Mouse (Mus musculus) adrenal gland, adult 18-20 months (tissue): ENCODE data around the gene Mlc1. TPM values are rescaled to one million over a fixed set of nuclear protein-coding genes. Genes with fewer than 3 reads are reported as not detected.

ENCODE experiments used
- DNase-seq, 2 experiments: peaks; one replicate each; pipeline ENCODE4 v3.0.0; 2021 to 2022; ENCODE audit warnings: low spot score in 2 of 2
- long read RNA-seq, 2 experiments: library from polyadenylated mRNA; stranded (forward); transcript quantifications; one replicate each; pipeline ENCODE4 v2.0.0; 2021
- total RNA-seq, 2 experiments: library from RNA; stranded (reverse); gene quantifications; 1 replicate in 1 of 2; 2 replicates in 1 of 2; pipeline ENCODE4 v1.2.3; 2021

Gene Mlc1
- total RNA-seq: not detected
- long read RNA-seq, experiment 1: 0 reads
- long read RNA-seq, experiment 2: 0 reads

- no peak for DNase-seq
Measured at GRCm38 (mm10) chr15:88978281-88979137, at the start of gene Mlc1. Mlc1 (minus strand) TSS chr15:88979007.

- no peak for DNase-seq
Measured at GRCm38 (mm10) chr15:89020492-89020891, 41.7 kb upstream of the Mlc1 start.

- no peak for DNase-seq
Measured at GRCm38 (mm10) chr15:89020085-89020484, 41.3 kb upstream of the Mlc1 start.

GRCm38 (mm10) chr15:89016722-89017121 is 37.9 kb upstream of the Mlc1 start:
- no peak for DNase-seq

GRCm38 (mm10) chr15:89007781-89008180 is 29.0 kb upstream of the Mlc1 start:
- no peak for DNase-seq

- no peak for DNase-seq
Measured at GRCm38 (mm10) chr15:89007002-89007401, 28.2 kb upstream of the Mlc1 start.

- DNase-seq: no peak
Measured at GRCm38 (mm10) chr15:89001245-89001644, 22.4 kb upstream of the Mlc1 start.

- DNase-seq: no peak
Measured at GRCm38 (mm10) chr15:89000367-89000766, 21.6 kb upstream of the Mlc1 start.

- DNase-seq: no peak
Measured at GRCm38 (mm10) chr15:88999124-88999523, 20.3 kb upstream of the Mlc1 start.

- DNase-seq: no peak
Measured at GRCm38 (mm10) chr15:88998636-88999035, 19.8 kb upstream of the Mlc1 start.

- DNase-seq: no peak
Measured at GRCm38 (mm10) chr15:88989236-88989635, 10.4 kb upstream of the Mlc1 start.

GRCm38 (mm10) chr15:88982534-88983079 is 3.8 kb upstream of the Mlc1 start, which contains the start of gene Mov10l1:
Mov10l1 (plus strand) TSS chr15:88982909.
- no peak for DNase-seq

- no peak for DNase-seq
Measured at GRCm38 (mm10) chr15:88979138-88979446, 285 bp upstream of the Mlc1 start.

GRCm38 (mm10) chr15:88972300-88972699 is 6.5 kb downstream of the Mlc1 start:
- DNase-seq: no peak

- no peak for DNase-seq
Measured at GRCm38 (mm10) chr15:88964070-88964578, 14.7 kb downstream of the Mlc1 start.

- no peak for DNase-seq
Measured at GRCm38 (mm10) chr15:88957522-88957921, 21.3 kb downstream of the Mlc1 start.

GRCm38 (mm10) chr15:88955342-88955741 is 23.5 kb downstream of the Mlc1 start:
- no peak for DNase-seq

- DNase-seq: no peak
Measured at GRCm38 (mm10) chr15:88954368-88955072, 24.3 kb downstream of the Mlc1 start, which contains the start of gene Ttll8. Ttll8 (minus strand) TSS chr15:88954418.

- no peak for DNase-seq
Measured at GRCm38 (mm10) chr15:88951246-88951645, 27.6 kb downstream of the Mlc1 start.

GRCm38 (mm10) chr15:88946851-88947250 is 32.0 kb downstream of the Mlc1 start:
- no peak for DNase-seq

GRCm38 (mm10) chr15:88943896-88944551 is 34.8 kb downstream of the Mlc1 start:
- no peak for DNase-seq
